Mouse (Mus musculus) skeletal muscle tissue, adult 2 months (tissue): ENCODE results near the gene Phactr3.
A peak's percentile ranks its signal among the peaks of the same experiment; 100 is the strongest.
"Not testable (repeated sequence)": the region's sequence is repeated elsewhere in the genome, so short reads cannot be mapped to it uniquely, and the experiment has no call there.

Experiments used
- DNase-seq: peaks from one replicate; pipeline ENCODE4 v3.0.0-alpha.2; 2012; ENCODE audit warnings: low read depth, low spot score

Gene Phactr3

DNA sequence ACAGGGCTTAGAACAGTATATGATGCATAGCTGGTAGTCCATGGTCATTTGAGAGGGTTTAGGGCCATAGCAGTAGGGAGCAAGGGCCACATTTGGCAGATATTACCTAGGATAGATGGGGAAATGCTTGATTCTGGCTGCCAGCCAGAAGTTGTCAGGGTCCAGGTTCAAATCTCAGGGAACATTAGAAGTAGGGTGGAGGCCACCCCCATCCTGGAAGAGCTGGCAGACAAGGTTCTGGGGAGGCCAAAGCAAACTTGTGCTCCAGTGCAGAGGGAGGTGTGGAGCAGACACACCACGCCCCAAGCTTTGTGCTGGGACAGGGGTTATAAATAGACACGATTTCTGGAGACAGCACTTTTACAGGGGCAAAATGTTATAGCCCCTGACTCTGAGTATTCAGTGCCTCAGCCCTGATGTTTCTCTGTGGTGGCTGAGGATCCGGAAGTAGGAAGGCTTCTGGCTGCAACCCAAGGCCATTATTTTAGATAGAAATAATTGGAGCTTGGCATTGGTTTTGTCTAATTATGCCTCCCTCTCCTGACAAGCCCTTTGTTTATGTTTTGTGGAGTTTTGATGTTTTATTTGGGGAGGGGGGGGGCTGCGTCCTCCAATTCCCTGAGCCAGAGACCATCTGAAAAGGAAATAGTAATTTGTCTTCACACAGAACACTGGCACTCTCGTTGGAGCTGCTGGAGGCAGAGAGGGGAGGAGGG lies 208.1 kb downstream of the Phactr3 start:
- no peak for DNase-seq

DNA sequence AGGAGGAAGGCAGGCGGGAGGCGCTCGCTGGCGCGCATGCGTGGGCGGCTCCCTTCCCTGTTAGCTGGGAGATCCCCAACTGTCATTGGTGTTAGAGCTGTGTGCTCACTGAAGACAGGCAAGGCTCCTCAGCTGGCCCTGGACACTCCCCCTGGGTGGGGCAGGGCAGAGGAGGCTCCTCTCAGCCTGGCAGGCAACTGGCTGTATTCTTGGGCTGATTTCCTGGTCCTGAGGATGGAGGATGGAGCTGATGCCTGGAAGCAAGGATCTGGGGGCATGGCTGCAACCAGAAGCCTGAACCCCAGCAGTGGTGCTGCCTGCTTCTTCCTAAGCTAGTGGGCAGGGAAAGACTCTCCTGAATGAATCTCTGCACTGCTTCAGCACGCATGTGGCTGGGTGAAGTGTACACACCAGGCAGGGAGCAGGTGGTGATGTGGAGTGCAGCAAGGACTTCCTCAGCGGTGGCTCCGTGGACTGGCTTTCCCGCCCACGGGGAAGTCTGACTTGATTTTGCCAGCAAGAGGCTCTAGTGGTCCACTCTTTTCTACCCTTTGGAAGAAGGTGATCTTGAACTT lies 208.8 kb downstream of the Phactr3 start:
- peak; percentile 54 for DNase-seq

DNA sequence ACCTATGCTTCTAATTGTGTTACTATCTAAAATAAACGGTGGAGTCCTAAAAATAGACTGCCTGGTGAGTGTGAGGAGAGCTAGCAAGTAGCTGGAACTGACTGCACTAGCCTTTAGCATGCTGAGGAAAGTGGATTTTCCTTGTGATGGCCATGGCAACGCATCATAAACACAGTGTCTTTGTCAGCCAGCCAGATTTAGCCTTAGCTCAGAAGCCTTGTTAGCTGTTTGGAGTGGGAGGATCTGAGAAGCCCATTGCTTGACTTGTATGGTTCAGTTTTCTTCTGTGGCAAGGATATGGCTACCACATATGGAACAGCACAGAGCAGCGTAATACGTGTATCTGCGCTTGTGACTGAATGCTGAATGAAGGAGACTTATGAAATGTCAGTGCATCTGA lies 210.8 kb downstream of the Phactr3 start:
- DNase-seq, result no peak

GRCm38 (mm10) chr2:178329986-178330385 lies 211.2 kb downstream of the Phactr3 start:
- DNase-seq, result no peak

DNA sequence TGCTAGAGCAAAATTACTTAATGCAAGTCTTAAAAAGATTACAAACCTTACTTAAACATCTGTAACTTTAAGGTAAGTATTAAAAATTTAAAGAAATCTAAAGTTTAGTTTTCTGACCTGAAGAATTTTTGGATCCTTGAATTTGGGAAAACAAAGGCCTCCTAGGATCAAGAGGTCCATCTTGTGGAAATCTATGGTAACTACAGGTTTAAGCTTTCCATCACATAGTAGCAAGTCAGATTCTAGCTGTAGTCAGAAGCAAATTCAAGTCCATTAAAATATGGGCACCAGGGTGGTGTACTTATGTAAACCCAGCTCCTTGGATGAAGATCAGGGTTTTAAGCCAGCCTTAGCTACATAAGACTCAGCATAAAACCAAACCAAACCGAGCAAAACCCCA lies 219.1 kb downstream of the Phactr3 start:
- no peak for DNase-seq

GRCm38 (mm10) chr2:178339044-178339443 lies 220.3 kb downstream of the Phactr3 start:
- DNase-seq, result no peak

GRCm38 (mm10) chr2:178342105-178342504 lies 223.3 kb downstream of the Phactr3 start:
- DNase-seq, result not testable (repeated sequence)

DNA sequence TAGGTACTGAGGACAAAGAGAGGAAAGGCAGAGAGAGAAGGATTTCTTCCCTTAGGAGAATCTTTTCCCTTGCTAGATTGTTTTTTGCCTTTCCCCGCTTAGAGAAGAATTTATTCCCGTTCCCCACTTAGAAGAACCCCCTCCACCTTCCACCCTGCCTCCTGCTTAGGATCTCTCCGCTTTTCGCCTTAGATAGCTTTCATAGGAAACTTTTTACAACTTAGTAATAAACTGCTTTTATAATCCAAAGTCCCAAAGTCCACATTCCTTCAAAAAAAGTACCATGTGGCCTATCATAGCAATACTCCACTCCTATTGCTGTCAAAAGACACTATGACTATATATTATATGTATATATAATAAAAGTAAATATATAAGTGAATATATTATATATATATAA lies 223.8 kb downstream of the Phactr3 start:
- DNase-seq, result no peak
